Mouse (Mus musculus) cerebellum, adult 8-10 months (tissue): ENCODE results near the gene Nkain1.

Source experiments
- DNase-seq: peaks from one replicate; pipeline ENCODE4 v3.0.0; 2022

Nkain1 gene

DNA sequence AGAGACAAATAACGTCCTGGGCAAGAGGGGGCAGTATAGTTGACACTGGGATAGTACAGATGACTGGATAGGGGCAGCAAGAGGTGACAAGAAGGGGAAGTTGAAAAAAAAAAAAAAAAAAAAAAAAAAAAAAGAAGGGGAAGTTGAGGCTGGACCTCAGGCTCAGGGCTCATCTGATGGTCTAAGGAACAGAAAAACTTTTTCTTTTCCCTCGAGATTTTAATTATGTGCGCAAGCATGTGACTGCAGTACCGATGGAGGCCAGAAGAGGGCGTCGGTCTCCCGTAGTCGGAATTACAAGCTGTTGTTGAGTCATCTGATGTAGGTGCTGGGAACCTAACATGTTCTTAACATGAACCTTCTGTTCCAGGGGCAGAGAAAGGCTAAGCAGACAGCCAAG, 24.8 kb downstream of the Nkain1 start:
- no peak for DNase-seq

DNA sequence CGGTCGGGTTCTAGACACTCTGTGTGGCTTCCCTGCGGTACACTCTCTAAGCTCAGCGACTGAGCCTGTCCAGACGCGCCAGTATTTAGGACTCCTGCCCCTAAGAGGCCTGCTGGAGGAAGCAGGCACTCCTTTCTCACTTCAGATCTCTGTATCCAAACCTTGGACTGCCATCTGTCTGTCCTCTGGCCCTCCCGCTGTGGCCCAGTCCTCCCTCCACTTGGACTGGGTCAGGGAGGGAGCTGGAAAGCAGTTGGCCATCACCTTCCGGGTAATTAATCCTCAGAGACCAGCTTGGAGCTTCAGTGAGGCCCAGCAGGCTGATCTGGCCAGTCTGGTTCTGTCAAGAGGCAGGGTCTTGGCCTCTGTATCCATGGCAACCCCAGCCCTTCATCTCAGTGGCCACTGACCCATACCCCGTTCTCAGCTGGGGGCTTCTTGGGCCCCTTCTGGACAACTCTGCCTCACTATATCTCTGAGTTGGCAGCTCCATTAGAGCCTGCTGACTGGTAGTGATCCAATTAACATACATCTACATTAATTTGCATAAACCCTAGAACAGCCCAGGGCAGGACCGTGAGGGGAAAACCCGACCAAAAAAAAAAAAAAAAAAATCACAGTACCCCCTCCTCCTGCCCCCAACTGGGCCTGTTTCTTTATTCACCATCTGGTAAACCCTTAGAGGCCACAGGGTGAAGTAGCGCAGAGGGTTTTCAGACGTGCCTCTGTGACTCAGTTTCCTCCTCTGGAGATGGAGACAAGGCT, 27.0 kb downstream of the Nkain1 start:
- peak; percentile 82 for DNase-seq

DNA sequence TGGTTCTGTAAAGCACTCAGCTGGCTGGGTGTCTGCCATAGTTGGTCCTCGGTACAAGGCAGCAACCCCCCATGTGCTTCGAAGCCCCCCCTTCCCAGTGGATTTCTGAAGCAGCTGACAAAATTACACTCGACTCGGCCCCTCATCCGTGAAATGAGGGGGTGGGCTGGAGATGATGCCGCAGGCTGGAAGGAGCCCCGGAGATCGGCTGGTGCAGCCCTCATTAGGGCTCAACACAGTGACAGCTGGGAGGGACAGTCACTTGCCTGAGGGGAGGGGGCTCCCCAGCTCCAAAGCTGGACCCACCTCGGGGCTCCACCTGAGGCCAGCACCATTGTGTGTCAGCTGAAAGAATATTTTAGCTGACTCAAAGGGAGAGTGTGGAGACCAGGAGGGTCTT, 29.6 kb downstream of the Nkain1 start:
- DNase-seq: no peak

DNA sequence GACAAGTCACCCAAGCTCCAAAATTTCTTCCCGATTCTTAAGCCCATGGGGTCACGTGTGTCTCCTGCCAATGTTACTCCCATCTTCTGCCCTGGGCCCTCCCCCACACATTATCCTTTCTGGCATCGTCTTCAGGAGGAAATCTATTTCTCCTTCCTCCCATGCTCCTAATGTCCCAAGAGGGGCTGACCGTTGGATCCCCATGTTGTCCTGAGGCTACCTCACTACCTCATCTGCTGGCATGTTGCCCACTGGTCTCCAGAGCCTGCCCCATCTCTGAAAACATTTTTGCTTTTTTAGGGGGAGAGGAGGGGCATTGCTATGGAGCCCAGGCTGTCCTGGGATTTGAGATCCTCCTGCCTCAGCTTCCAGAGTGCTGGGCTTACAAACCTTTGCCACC, 30.9 kb downstream of the Nkain1 start:
- DNase-seq: no peak

DNA sequence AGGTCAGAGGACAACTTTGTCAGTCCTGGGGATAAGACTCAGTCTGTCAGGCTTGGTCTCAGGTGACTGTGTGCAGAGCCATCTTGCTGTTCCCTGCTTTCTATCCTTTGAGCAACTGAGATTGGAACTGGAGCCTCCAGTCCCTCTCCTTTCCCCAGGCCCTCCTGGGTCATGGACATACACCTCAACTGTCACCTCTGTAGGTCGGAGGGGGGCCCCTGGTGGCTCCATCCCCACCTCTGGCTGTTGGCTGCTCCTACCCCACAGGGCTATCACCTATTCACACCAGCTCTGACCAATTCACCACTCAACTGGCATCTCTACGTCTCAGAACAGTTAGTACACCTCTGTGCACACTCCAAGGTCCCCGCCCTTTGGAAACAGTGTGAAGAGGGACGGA, 33.1 kb downstream of the Nkain1 start:
- DNase-seq: no peak

DNA sequence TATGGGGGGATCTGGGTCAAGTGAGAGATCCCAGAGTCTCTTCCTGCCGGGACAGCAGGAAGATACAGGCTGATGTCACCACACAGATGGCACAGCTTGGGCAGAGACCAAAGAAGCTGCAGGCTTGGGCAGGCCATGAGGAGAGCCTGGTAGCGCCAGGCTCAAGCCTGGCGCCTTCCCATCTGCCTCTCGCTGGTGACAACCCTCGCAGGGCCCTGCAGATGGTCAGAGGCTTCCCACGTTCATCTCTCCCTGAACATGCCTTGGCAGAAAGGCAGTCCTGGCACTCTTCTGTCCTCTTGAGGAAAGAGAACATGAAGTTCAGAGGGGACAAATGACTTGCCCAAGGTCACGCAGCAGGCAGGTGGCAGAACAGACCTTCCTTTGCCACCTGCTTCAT, 34.3 kb downstream of the Nkain1 start:
- DNase-seq: peak; percentile 91

DNA sequence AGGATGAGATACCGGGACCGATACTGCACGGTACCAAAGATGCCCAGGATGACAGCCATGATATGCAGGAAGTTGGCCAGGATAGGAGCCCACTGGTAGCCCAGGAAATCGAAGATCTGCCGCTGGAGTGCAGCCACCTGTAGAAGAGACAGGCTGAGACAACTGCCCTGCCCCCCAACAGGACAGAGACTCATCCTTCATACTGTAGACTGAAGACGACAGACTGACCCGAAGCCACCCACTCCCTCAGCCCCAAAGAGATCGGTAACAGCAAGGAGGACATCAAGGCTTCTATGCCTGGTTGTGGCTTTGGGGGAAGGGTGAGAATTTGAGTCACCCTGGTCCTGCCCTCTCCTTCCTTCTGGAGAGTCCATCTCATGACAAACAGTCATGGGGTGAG, 34.9 kb downstream of the Nkain1 start:
- DNase-seq: no peak

DNA sequence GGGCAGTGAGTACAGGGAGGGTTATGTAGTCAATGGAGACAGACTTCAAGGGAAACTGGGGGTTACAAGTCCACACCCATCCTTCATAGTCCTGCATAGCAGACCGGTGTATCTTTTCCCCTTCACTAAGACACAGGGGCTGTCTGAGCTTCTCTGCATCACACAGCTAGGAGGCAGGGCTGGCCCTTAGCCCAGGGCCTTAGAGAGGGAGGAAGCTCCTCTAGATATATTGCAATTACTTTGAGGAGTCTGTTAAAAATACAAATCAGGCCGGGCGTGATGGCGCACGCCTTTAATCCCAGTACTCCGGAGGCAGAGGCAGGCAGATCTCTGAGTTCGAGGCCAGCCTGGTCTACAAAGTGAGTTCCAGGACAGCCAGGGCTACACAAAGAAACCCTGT, 36.6 kb downstream of the Nkain1 start:
- no peak for DNase-seq

DNA sequence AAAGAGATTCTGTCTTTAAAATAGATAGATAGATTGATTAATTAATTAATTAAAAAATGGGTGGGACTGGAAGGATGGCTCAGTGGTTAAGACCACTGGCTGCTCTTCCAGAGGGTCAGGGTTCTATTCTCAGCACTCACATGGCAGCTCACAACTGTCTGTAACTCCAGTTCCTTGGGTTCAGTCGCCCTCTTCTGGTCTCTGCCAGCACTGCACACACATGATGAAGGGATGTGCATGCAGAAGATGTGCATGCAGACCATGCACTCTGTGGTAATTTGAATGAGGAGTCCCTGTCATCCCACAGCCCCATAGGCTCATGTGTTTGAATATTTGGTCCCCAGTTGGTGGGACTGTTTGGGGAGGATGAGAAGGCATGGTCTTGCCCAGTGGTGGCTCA, 38.2 kb downstream of the Nkain1 start:
- no peak for DNase-seq

DNA sequence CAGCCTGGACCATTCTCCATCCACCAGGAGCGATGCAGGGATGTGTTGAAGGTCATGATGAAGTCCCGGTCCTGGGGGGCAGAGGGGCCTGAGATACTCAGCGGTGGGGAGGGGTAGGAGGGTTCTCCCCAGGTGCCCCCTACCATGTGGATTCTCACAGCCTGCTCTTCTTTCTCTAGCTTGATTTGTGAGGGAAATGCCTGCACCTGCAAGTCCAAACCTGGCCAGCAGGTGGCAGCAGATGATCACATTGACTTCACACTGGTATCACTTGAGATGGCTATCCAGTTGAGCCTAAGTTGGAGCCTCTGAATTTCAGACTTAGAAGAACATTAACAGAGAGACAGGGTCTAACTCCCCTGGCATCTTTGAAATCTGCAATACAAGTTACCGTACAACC, 40.0 kb downstream of the Nkain1 start:
- DNase-seq: peak; percentile 94

DNA sequence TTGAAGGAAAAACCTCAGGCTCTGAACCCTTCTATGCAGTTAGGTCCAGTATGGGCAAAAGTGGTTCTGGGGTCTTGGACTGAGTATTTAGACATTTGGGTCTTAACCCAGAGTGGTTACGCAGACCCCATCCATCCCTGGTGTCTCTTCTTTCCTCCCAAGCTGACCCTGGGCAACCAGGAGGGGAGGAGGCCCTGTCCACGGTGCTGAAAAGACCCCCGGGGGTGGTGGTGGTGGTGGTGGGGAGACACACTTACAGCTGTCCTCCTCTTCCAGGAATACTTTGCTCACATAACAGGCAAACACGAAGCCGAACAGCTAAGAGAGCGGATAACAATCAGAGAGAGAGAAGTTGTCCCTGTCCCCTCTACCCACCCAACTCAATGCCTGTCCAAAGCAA, 41.6 kb downstream of the Nkain1 start:
- DNase-seq: no peak

DNA sequence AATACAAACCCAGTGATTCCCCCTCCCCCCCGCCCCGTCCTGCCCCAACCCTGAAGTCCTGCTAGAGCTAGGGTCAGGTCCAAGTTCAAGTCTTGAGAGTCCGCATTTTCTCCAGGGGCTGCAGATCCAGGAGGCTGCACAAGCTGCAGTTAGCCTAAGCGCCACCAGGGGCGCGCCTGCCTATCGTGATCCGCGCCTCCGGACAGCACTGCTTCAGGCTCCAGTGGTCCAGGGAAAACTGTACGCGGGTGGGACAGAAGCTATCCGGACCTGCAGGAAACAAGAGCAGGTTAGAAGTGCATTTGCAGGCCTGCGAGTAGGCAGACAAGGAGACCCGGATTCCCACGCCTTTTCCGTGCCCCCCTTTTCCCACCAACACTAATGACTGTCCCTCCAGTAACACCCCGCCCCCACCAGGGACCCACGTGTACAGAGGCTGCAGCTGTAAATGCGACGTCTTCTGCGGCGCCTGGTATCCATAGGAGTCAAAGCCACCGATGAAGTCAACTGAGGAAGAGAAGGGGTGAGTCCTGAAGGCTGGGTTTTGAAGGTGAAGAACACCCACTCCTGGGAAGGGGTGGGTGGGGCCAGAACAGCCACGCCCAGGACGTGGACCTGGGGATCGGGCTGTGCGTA, 42.2 kb downstream of the Nkain1 start:
- DNase-seq: peak; percentile 80

DNA sequence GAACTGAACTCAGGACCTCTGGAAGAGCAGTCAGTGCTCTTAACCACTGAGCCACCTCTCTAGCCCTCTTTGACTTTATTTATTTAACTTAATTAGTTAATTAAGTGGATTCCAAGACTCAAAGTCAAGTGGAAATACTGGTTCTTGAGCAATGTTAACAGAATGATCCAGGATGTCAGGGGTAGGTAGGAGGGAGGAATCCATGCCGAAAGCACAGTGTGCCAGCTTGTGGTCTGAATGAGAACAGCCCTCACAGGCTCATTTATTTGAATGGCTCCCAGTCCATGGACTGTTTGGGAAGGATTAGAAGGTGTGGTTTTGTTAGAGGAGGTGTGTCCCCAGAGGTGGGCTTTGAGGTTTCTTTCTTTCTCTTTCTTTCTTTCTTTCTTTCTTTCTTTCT, 46.2 kb downstream of the Nkain1 start:
- no peak for DNase-seq

DNA sequence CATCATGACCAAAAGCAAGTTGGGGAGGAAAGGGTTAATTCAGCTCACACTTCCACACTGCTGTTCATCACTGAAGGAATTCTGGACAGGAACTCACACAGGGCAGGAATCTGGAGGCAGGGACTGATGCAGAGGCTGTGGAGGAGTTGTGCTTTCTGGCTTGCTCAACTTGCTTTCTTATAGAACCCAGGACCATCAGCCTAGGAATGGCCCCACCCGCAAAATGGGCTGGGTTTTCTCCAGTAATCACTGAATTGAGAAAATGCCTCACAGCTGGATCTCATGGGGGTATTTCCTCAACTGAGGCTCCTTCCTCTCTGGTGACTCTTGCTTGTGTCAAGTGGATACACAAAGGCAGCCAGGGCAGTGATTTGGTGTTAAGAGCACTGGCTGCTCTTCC, 48.9 kb downstream of the Nkain1 start:
- no peak for DNase-seq

DNA sequence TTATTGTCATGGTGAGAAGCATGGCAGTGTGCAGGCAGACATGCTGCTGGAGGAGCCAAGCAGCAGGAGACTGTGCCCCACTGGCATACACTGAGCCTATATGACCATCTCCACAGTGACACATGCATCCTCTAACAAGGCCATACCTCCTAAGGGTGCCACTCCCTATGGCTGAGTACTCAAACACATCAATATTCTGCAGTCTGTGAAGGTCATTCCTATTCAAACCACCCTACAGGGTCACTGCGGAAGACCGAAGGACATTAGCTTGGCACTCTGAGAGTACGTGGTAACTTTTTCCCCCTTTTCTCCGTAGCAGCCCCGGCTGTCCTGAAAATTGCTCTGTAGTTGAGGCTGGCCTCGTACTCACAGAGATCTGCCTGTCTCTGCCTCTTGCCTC, 52.5 kb downstream of the Nkain1 start:
- no peak for DNase-seq

DNA sequence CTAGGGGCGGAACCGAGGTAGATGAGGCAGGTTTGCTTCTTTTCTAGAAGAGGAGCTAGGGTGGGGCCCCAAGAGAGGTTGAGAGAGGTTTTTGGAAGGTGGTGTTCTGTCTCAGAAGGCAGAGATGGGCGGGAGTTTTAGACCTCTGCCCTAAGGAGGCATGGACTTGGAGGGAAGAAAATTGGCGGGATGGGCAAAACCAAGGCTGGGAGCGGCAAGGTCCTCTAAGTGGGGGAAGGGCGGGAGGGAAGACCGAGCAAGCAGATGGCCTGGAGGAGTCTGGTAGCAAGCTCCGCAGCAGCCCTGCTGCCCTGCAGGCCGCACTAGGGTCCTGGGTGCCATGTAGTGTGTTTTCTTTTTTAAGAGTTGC, 53.5 kb downstream of the Nkain1 start:
- no peak for DNase-seq

DNA sequence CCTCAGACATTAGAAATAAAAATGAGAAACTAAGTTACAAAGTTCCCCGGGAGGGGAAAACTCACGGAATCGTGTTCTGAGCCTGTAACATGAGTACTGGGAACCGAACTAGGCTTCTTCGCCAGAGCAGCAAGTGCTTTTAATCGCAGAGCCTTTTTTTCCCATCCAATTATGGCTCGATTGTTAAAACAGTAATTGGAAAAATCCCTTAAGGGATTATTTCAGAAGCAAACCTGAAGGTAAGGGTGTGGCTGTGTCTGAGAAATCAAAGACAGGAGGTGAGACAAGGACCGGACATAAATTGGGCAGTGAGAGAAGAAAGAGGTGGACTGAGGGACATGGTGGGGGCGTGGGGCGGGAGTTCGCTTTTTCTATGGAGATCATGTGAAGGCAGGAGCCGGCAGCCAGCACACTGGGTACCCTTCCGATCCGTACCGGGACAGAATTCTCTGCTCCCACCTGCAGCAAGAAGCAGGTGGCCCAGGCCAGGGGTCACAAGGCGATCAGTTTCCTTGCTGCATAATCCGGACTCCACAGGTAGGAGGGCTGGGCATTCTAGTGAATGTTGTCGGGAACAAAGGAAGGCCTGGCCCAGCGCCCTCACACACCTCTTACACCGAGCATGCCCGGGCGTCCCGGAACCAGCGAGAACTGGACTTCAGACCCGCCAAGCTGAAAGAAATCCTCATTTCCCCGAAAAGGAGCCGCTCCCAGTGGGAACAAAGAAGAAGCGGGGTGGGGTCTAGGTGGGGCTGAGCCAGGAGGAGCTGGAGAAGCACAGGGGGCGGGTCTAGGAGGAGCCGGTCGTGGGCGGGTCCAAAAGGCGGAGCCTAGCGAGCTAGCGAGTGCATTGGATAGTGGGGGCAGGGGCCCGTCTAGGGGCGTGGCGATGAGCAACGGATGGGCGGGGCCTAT, 54.1 kb downstream of the Nkain1 start:
- DNase-seq: peak; percentile 91

DNA sequence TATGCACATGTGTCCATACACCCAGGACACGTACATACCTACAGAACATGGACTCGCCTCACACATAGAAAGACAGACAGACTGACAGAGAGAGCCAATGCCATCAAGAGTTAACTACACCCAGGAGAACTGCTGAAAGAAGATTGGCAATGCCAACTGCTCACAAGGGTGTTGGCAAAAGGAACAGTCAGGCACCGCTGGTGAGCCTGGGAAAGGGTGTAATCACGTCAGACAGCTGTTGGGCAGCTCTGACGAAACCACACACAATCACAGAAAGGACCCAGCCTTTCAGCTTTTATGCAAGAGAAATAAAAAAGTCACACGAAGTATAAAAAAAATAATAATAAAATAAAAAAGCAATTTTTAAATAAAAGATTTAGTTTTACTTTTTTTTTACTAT, 57.5 kb downstream of the Nkain1 start:
- DNase-seq: no peak
